Mouse (Mus musculus) monocyte, adult 5-6 weeks (primary cell): ENCODE data around the gene Nop9. TPM values are rescaled to one million over a fixed set of nuclear protein-coding genes. Genes with fewer than 3 reads are reported as not detected.

Experiments used
- ATAC-seq: fragments of 153-309, 156-312 bp; replicated peaks from 2 replicates; pipeline ENCODE4 v1.8.0; 2017; ENCODE audit warnings: mild to moderate bottlenecking; ENCODE audit not compliant: low TSS enrichment, insufficient number of reproducible peaks, severe bottlenecking, poor library complexity, low FRiP score
- total RNA-seq: library from RNA; stranded (forward); fragments of 200-1000, 200-491, 200-594 nt; gene quantifications from 3 replicates; pipeline ENCODE4 v1.2.3, GENCODE M21; 2017

The Nop9 gene
- total RNA-seq, 1 experiment from 2014 or later, result 11.9 TPM

- ATAC-seq, result no peak
These were observed 17.7 kb downstream of the Nop9 start for GRCm38 (mm10) chr14:55763166-55763565.

DNA sequence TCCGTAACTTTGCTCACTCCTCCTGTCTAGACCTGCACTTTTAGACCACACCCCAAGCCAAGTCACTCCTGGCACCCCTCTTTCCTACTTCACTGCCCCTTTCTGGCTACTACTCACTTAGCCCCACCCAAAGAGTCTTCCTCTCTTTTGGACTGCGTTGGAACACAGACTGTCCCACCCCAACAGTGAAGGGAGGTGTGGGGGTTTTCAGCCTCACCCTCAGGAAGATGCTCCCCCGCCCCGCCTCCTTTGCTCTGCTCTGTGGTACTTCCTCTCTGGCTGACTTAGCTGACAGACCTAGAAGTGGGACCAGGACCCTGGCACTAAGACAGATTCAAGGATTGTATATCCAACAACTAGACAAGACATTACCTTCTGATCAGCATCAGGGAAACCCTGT, 20.2 kb downstream of the Nop9 start, which contains the start of gene Ltb4r1:
Ltb4r1 (plus strand) TSS at position 267 of the 400 bp plus-strand sequence.
- ATAC-seq, result peak; percentile 27; the same call in 1 of the 2 replicates

DNA sequence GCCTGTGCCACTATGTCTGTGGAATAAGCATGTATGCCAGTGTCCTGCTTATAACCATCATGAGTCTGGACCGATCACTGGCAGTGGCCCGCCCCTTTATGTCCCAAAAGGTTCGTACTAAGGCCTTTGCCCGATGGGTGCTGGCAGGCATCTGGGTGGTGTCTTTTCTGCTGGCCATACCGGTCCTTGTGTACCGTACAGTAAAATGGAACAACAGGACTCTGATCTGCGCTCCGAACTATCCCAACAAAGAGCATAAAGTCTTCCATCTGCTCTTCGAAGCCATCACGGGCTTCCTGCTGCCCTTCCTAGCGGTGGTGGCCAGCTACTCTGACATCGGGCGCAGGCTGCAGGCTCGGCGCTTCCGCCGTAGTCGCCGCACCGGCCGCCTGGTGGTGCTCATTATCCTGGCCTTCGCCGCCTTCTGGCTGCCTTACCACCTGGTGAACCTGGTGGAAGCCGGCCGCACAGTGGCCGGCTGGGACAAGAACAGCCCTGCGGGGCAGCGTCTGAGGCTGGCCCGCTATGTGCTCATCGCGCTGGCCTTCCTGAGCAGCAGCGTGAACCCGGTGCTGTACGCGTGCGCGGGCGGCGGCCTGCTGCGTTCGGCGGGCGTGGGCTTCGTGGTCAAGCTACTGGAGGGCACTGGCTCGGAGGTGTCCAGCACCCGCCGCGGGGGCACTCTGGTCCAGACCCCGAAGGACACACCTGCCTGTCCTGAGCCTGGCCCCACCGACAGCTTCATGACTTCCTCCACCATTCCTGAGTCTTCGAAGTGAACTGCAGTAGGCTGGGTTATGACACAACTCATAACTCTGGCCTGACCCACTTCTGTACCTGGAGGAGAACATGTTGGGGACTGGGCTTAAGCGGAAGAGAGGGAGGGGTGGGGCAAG, 22.3 kb downstream of the Nop9 start:
- no peak for ATAC-seq

GRCm38 (mm10) chr14:55768555-55768954, 23.1 kb downstream of the Nop9 start:
- no peak for ATAC-seq

DNA sequence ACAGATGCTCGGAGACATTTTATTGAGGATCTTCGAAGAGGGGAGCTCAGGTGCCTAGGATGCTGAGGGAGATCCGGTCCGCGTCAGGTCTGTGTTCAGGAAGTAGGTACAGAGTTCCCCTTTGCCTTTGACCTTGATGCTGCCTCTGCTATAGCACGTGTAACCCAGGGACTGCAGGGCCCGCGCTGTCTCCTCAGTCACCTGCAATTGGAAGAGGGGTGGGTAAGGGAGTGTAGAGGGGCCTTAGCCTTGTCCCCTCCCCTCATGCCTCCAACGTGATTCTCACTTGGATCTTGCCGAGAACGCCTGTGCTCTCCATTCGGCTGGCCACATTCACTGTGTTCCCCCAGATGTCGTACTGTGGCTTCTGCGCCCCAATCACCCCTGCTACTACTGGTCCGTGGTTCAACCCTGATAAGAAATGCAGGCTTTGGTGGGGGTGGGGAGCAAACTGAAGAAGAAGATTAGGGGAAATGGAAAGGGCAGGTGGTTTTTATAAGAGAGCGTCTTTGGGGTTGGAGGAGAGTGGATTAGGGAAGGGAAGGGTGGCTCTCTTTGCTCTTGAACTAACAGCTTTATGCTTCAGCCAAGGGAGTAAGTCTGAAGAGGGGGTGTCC, 23.7 kb downstream of the Nop9 start:
- ATAC-seq, result no peak

- ATAC-seq, result no peak
These were observed 31.2 kb downstream of the Nop9 start for GRCm38 (mm10) chr14:55776711-55777110.

DNA sequence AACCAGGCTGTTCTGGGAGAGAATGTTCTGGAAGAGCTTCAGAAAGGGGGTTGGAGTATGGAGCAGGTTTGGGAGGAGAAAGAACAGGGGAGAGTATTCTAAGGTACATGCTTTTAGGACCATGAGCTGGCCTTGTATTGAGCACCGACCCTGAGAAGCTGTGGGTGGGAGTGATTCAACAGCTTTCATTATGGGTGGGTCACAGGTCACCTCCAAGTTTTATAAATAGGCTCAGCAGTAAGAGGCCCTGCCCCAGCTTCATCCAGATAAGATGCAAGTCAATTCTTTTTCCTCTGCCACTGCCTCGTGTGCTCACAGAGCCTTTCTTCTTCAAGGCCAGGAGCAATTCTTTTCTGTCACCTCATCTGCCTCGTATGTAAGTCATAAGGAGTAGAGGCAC, 31.7 kb downstream of the Nop9 start:
- no peak for ATAC-seq

GRCm38 (mm10) chr14:55777806-55778205, 32.3 kb downstream of the Nop9 start:
- no peak for ATAC-seq

- no peak for ATAC-seq
These were observed 33.2 kb downstream of the Nop9 start for GRCm38 (mm10) chr14:55778686-55779085.

DNA sequence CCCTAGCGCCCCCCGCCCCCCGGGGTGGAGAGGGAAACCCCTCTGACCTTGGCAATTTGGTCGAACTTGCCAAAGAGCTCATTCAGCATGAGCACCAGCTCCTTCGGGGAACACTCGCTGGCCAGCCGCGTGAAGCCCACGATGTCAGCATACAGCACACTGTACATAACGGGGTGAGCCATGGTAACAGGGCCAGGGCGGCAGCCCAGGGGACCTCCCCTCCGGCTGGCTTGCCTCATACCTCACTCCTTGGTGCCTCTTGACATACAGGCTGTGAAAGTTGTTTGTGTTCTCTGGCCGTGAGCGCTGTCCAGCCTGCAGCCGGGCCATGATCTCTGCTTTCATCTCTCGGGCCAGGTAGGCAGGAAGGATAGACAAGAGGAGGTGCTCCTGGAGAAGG, 34.2 kb downstream of the Nop9 start:
- no peak for ATAC-seq

DNA sequence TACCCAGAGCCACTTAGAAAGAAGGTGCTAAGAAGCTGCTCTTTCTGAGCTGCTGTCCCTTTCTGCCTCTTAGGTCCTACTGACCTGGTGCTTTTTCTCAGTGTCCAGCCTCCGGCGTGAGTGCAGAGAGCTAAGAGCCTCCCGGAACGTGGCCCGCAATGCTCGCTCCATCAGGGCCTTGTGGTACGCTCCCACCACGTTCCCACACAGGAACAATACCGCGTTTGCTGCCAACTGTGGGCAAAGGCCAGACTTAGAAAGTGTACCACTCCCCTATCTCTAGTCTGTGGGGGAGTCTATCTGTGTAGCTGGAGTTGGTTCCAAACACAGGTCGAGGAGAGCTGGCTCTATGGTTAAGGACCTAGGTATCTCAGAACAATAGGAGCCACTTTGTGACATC, 35.2 kb downstream of the Nop9 start:
- no peak for ATAC-seq

GRCm38 (mm10) chr14:55781310-55781709, 35.8 kb downstream of the Nop9 start:
- peak; percentile 79 for ATAC-seq

DNA sequence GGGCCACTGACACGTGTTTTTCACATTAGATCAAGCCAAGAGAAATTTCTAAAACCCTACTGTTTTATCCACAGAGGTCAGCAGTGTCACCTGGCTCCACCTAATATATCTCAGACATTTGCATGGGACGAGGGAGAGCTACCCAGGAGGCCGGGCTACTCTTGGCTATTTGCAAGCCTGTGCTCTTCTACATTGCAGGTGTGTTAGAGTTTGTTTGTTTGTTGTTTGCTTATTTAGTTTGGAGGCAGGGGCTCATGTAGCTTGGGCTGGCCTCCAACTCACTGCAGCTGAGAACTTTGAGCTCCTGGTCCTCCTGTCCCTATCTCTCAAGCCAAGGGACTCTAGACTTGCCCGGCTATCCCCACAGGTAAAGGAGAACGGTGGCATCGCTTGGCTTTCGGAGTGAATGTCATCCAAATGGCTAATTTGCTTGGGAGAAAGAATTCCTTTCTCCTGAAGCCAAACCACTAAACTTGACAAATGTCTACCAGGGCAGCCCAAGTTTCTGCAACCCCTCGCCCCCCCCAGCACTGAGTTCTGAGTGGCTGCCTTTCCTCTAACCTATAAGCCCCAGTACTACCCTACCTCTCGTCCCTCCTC, 37.0 kb downstream of the Nop9 start:
- no peak for ATAC-seq

DNA sequence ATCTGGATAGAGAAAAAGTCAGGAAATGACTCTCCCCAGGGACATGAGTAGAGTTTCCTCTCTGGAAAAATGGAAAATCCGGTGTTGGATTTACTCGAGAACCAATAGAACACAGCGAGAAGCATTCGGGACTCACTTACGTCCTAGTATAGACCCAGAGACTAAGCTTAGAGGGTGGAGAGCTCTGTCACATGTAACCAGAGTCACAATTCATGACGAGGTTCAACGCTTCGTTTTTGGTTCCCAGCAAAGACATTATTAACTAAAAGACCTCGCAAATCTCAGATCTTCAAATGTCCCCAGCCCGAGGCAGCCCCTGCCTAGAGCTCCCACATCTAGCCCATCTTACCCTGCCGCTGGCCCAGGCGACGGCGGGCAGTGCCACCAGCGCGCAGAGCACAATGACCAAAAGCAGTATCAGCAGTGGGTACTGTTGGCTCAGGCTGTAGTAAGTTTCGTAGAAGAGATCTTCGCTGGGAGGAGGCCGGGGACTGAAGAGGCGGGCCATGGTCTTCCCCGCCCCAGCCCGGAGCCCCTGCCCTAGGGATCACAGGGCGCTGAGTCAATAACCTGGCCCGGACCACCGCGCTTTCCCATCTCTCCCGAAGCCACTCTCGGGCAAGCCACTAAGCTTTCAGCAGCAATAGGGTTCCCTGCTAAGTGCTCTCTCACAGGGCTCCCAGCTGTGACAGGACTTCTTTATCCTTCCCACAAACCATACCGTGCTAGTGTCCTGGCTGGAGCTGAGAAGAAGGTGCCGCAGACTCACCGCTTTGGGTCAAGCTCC, 37.9 kb downstream of the Nop9 start:
- ATAC-seq, result no peak

DNA sequence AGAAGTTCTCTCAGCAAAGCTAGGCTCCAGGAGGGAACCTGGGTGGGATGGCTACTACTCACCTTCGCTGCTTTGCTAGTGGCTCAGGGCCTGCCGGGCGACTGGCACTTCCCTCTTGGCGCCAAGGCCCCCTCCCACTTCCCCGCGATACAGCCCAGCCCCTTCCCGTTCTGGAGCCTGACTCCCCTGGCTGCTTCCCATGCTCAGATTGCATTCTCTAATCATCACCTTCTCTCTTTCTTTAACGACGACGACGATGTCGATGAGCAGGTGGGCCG, 38.4 kb downstream of the Nop9 start, which contains the start of gene Adcy4:
Adcy4 (minus strand) TSS at position 138 of the 278 bp plus-strand sequence.
- ATAC-seq, result no peak

- ATAC-seq, result no peak
These were observed 39.7 kb downstream of the Nop9 start for GRCm38 (mm10) chr14:55785195-55785594.

DNA sequence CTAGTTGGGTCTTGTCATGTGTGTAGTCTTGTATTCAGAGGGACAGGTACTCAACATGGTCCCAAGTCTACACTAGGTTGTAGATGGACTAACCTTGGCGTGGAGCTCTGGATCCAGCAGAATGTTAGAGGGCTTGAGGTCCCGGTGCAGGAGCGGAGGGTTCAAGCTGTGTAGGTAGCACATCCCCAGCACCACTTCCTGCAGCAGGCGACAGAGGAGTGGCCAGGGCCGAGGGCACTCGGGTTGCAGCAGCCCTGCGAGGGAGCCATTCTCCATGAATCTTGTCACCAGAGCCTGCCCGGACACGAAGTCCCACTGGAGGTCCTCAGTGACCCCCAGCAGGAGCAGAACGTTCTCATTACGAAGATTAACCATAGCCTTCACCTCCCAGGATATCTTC, 42.2 kb downstream of the Nop9 start:
- ATAC-seq, result no peak

GRCm38 (mm10) chr14:55788256-55789050, 43.0 kb downstream of the Nop9 start, which contains the start of gene Ripk3:
Gene Ripk3, minus strand, starts transcription at chr14:55788865.
- peak; percentile 33 for ATAC-seq
